Mouse (Mus musculus): Measurements from ENCODE around the gene Rpl36a-ps1. TPM values are rescaled to one million over a fixed set of nuclear protein-coding genes. Genes with fewer than 3 reads are reported as not detected.

Rpl36a-ps1 gene
- polyA plus RNA-seq, 1 experiment from 2014 or later: 1.6 TPM

DNA sequence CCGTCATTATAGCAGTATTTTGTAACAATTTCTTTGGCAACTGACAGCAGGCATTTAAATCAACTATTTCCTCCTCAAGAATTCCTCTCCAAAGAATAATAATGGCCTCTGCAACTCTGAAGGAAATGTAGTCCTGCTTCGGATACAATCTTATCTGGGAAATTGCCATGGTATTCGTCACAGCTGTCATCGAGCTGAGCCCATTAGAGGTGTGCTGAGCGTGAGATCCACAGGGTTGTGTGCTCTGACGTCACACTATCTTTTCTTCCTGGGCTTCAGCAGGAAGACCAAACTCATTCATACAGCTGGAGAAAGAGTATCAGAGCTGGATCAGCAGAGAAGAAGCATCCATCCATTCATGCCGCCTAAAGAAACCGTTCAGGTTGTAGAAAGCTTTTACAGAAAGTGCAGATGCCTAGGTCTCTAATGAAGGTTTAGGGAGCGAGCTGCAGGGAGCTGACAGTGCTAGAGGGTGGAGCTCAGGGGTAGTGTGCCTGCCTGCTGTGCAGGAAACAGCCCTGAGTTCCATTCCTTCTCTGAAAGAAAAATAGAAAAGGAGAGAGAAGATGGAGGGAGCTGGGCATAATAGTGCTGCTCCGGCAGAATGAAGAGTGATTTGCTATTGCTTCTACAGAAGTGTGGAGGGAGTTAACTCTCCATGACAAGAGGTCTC, 25.2 kb upstream of the Rpl36a-ps1 start:
- no peak for ATAC-seq (ENCODE audit: insufficient number of reproducible peaks, low FRiP score, low TSS enrichment, low read depth)
- no peaks in the 10 kb centered on the region for H3K36me3 ChIP-seq
- H3K9me3 ChIP-seq (replicated peaks): no peaks in the 10 kb centered on the region
- H3K4me3 ChIP-seq (replicated peaks): no peak overlapping the region
- no peak overlapping the region for H3K9ac ChIP-seq
- no peak overlapping the region for H3K4me2 ChIP-seq (replicated peaks)
- 57% methylated on average over 10 of the region's 10 CpGs for WGBS
- no peaks in the 10 kb centered on the region for H3K27me3 ChIP-seq
- H3K4me1 ChIP-seq: no peaks in the 10 kb centered on the region
- no peak overlapping the region for H3K27ac ChIP-seq (replicated peaks)

GRCm38 (mm10) chr14:99018691-99019090, 24.6 kb upstream of the Rpl36a-ps1 start:
- no peaks in the 10 kb centered on the region for H3K27me3 ChIP-seq
- H3K9me3 ChIP-seq (replicated peaks): no peaks in the 10 kb centered on the region
- no peaks in the 10 kb centered on the region for H3K36me3 ChIP-seq
- H3K4me3 ChIP-seq (replicated peaks): no peak overlapping the region
- no peak for ATAC-seq (ENCODE audit: insufficient number of reproducible peaks, low FRiP score, low TSS enrichment, low read depth)
- H3K9ac ChIP-seq: no peak overlapping the region
- 83% methylated on average over 7 of the region's 7 CpGs for WGBS
- no peak overlapping the region for H3K4me2 ChIP-seq (replicated peaks)
- H3K27ac ChIP-seq (replicated peaks): no peak overlapping the region
- no peaks in the 10 kb centered on the region for H3K4me1 ChIP-seq

DNA sequence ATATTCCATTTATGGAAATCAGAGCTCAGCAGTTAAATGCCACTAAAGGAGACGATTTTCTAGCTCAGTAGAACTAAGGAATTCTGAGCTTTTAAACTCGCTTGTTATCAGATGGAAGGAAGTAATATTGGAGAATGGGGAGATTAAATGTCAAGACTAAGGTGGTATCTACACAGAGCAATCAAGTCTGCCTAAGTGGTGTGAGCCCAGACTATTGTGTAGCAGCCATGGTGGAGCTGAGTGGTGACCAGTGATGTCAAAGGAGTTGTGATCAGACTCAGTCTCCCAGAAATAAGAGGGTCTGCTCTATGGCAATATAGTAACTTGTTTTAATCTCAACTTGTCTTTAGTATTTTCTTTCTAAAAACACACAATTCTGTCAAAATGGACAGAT, 16.8 kb upstream of the Rpl36a-ps1 start:
- Histone ChIP-seq H3K9me3 (replicated peaks) (no peaks in the 10 kb centered on the region), H3K4me3 (replicated peaks) (no peak overlapping the region), H3K36me3 (no peaks in the 10 kb centered on the region), H3K4me1 (no peaks in the 10 kb centered on the region), H3K9ac (no peak overlapping the region), H3K27me3 (no peaks in the 10 kb centered on the region), H3K4me2 (replicated peaks) (no peak overlapping the region), H3K27ac (replicated peaks) (no peak overlapping the region)
- no peak for ATAC-seq (ENCODE audit: insufficient number of reproducible peaks, low FRiP score, low TSS enrichment, low read depth)
- WGBS: 41% methylated on average over 2 of the region's 2 CpGs

GRCm38 (mm10) chr14:99010224-99010919, 16.3 kb upstream of the Rpl36a-ps1 start:
- Histone ChIP-seq H3K9ac (no peak overlapping the region), H3K36me3 (no peaks in the 10 kb centered on the region), H3K4me2 (replicated peaks) (no peak overlapping the region), H3K27ac (replicated peaks) (no peak overlapping the region), H3K4me1 (no peaks in the 10 kb centered on the region), H3K27me3 (no peaks in the 10 kb centered on the region), H3K4me3 (replicated peaks) (no peak overlapping the region), H3K9me3 (replicated peaks) (no peaks in the 10 kb centered on the region)
- ATAC-seq (ENCODE audit: insufficient number of reproducible peaks, low FRiP score, low TSS enrichment, low read depth): no peak
- WGBS: 59% methylated on average over 8 of the region's 8 CpGs

DNA sequence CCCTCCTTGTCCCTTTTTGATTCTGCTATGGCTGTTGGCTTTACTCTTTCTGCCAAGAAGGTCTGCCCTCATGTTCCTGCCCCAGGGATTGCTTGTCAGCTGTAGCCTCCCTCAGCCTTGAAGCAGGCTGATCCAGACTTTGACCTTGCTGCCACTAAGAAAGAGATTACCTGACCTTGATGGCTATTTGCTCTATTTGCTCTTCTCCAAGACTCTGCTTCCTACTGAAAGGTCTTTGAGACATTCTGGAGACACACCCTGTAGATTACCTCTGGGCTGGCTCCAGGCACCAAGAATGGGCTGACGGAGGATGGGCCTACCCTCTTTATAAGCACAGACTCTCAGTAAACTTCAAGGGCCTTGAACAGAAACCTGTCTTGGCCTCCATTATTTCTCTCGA, 1.6 kb downstream of the Rpl36a-ps1 start:
- Histone ChIP-seq H3K9ac (no peak overlapping the region), H3K4me1 (no peaks in the 10 kb centered on the region), H3K9me3 (replicated peaks) (no peaks in the 10 kb centered on the region), H3K27me3 (no peaks in the 10 kb centered on the region), H3K27ac (replicated peaks) (no peak overlapping the region), H3K36me3 (no peaks in the 10 kb centered on the region), H3K4me2 (replicated peaks) (no peak overlapping the region), H3K4me3 (replicated peaks) (no peak overlapping the region)
- ATAC-seq (ENCODE audit: insufficient number of reproducible peaks, low FRiP score, low TSS enrichment, low read depth): no peak
- WGBS: 71% methylated on average over 2 of the region's 2 CpGs

DNA sequence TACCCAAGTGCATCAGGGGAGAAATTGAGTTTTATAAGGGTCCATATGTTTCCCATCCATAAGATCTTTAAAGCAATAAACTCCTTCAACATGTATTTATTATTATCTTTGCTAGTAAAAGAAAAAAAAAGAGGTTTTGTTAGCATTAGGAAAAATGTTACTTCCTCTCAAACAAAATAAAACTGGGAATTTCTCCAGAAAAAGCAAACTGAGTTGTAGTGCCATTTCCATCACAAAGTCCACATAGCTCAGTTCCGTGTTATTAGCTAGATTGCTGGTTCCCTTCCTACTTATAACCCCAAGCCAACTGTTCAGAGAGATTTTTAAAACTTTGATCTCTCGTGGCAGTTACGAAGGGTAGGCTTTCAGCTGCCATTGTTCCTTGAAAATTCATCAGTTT, 3.5 kb downstream of the Rpl36a-ps1 start:
- no peak for ATAC-seq (ENCODE audit: insufficient number of reproducible peaks, low FRiP score, low TSS enrichment, low read depth)
- WGBS: 38% methylated on average over 3 of the region's 3 CpGs
- Histone ChIP-seq H3K4me2 (replicated peaks) (no peak overlapping the region), H3K4me1 (no peaks in the 10 kb centered on the region), H3K36me3 (no peaks in the 10 kb centered on the region), H3K27me3 (no peaks in the 10 kb centered on the region), H3K27ac (replicated peaks) (no peak overlapping the region), H3K9ac (no peak overlapping the region), H3K4me3 (replicated peaks) (no peak overlapping the region), H3K9me3 (replicated peaks) (no peaks in the 10 kb centered on the region)

DNA sequence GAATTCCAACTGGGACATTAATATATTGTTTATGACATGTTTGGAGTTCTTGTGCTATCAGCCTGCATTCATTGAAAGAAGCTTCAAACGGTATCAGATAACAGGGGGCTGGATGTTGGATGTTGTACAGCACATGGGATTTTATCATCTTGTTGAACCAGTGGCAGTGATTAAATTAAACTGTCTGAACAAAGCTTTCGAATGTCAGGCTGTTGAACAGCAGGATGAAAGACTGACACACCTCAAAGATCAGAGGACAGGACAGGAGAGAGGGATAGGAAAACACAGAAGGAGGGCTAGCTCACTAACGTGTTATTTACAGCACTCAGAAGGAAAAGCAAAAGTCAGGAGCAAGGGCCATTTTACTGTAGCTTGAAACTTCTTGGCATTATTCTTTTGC, 4.3 kb downstream of the Rpl36a-ps1 start:
- WGBS: 29% methylated on average over 3 of the region's 3 CpGs
- H3K27me3 ChIP-seq: no peaks in the 10 kb centered on the region
- no peak overlapping the region for H3K4me2 ChIP-seq (replicated peaks)
- no peak for ATAC-seq (ENCODE audit: insufficient number of reproducible peaks, low FRiP score, low TSS enrichment, low read depth)
- no peaks in the 10 kb centered on the region for H3K9me3 ChIP-seq (replicated peaks)
- no peak overlapping the region for H3K4me3 ChIP-seq (replicated peaks)
- no peaks in the 10 kb centered on the region for H3K36me3 ChIP-seq
- no peak overlapping the region for H3K27ac ChIP-seq (replicated peaks)
- no peaks in the 10 kb centered on the region for H3K4me1 ChIP-seq
- H3K9ac ChIP-seq: no peak overlapping the region

DNA sequence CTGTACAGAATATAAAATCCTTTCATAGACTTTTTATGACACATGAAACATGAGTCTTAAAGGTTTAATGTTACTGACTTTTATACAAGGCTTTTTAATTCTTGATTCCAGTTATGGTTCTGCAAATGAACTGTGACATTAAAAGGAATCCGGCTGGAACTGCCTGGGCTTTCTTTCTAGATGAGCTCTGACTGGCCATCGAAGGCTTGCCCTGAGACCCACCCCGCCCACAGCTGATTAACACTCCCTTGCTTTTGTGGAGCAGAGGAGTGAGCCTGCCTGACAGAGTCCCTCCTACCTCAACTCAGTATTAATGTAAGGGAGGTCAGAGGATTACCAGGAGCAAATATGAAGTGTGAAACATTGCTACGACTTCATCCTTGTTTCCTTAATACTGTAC, 22.2 kb downstream of the Rpl36a-ps1 start:
- Histone ChIP-seq H3K9ac (no peak overlapping the region), H3K4me1 (no peaks in the 10 kb centered on the region), H3K4me2 (replicated peaks) (no peak overlapping the region), H3K9me3 (replicated peaks) (no peaks in the 10 kb centered on the region), H3K27me3 (no peaks in the 10 kb centered on the region), H3K27ac (replicated peaks) (no peak overlapping the region), H3K36me3 (no peaks in the 10 kb centered on the region), H3K4me3 (replicated peaks) (no peak overlapping the region)
- no peak for ATAC-seq (ENCODE audit: insufficient number of reproducible peaks, low FRiP score, low TSS enrichment, low read depth)
- 28% methylated on average over 4 of the region's 4 CpGs for WGBS

GRCm38 (mm10) chr14:98958978-98959658, 35.0 kb downstream of the Rpl36a-ps1 start:
- Histone ChIP-seq H3K4me2 (replicated peaks) (no peak overlapping the region), H3K4me1 (no peaks in the 10 kb centered on the region), H3K9me3 (replicated peaks) (no peaks in the 10 kb centered on the region), H3K27me3 (no peaks in the 10 kb centered on the region), H3K9ac (no peak overlapping the region), H3K36me3 (no peaks in the 10 kb centered on the region), H3K4me3 (replicated peaks) (no peak overlapping the region), H3K27ac (replicated peaks) (no peak overlapping the region)
- no peak for ATAC-seq (ENCODE audit: insufficient number of reproducible peaks, low FRiP score, low TSS enrichment, low read depth)
- 74% methylated on average over 17 of the region's 17 CpGs for WGBS

GRCm38 (mm10) chr14:98956788-98957187, 37.3 kb downstream of the Rpl36a-ps1 start:
- no peak for ATAC-seq (ENCODE audit: insufficient number of reproducible peaks, low FRiP score, low TSS enrichment, low read depth)
- Histone ChIP-seq H3K27me3 (no peaks in the 10 kb centered on the region), H3K9ac (no peak overlapping the region), H3K27ac (replicated peaks) (no peak overlapping the region), H3K4me1 (no peaks in the 10 kb centered on the region), H3K9me3 (replicated peaks) (no peaks in the 10 kb centered on the region), H3K36me3 (no peaks in the 10 kb centered on the region), H3K4me2 (replicated peaks) (no peak overlapping the region), H3K4me3 (replicated peaks) (no peak overlapping the region)
- WGBS: 85% methylated on average over 9 of the region's 9 CpGs

DNA sequence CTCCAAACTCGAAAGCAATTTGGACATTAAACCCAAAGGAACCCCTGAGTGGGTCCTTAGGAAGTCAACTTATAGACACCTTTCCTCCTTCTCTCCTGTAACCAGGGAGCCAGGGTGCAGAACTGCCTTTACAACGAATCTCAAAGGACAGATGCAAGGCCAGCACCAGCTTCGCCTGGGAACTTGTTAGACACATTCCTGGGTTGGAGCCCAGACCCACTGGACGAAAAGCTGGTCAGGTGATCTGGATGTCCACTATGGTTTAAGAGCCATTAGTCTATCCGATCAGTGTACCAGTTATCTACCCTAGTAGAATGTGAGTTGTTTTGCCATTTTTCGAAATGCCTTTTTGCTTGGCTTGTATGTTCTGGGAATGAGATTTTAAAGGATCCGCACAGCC, 41.7 kb downstream of the Rpl36a-ps1 start:
- Histone ChIP-seq H3K9ac (no peak overlapping the region), H3K36me3 (no peaks in the 10 kb centered on the region), H3K4me3 (replicated peaks) (no peak overlapping the region), H3K4me1 (no peaks in the 10 kb centered on the region), H3K27me3 (no peaks in the 10 kb centered on the region), H3K9me3 (replicated peaks) (no peaks in the 10 kb centered on the region), H3K4me2 (replicated peaks) (no peak overlapping the region), H3K27ac (replicated peaks) (no peak overlapping the region)
- ATAC-seq (ENCODE audit: insufficient number of reproducible peaks, low FRiP score, low TSS enrichment, low read depth): no peak
- WGBS: 84% methylated on average over 7 of the region's 7 CpGs

Data from embryonic facial prominence, embryonic 15.5 days (tissue).